In genomic region chr14:103345486-103345857, GRCm38 (mm10) we compare ENCODE assay signal across 8 mouse cellular contexts. TPM values are rescaled to one million over a fixed set of nuclear protein-coding genes. Genes with fewer than 3 reads are reported as not detected.
DNase-seq lines count a peak whose midpoint lies in the region; ATAC-seq and TF ChIP-seq lines count a peak whose summit lies in the region.

No protein-coding gene starts in this region.

- ATAC-seq in heart, postnatal 0 days (ENCODE audit: insufficient read depth, low read depth) = no peak
- ATAC-seq in liver, embryonic 14.5 days (ENCODE audit: insufficient read depth) = no peak
- no peak for ATAC-seq in activated CD4-positive, CD25-positive, alpha-beta regulatory T cell, adult 4 months

- peak; percentile 23 for DNase-seq in kidney, adult 2 months
- no peak for DNase-seq in kidney, adult 18-20 months
- DNase-seq in heart, postnatal 0 days (ENCODE audit: low spot score) = no peak
- no peak for DNase-seq in liver, embryonic 14.5 days (ENCODE audit: low read depth in 3 of 3, low spot score in 3 of 3)
- no peak for DNase-seq in layer of hippocampus, adult 9-10 months (ENCODE audit: low spot score)
- no peak for DNase-seq in layer of hippocampus, postnatal 10 days (ENCODE audit: low spot score in 2 of 2)

- H3K27ac ChIP-seq in kidney, adult 2 months (ENCODE audit: insufficient read depth, low read depth, low read length) = no peak overlapping the region
- no peak overlapping the region for H3K27ac ChIP-seq in bone marrow, adult 2 months (ENCODE audit: control insufficient read depth, insufficient read depth, low read depth, low read length, poor library complexity)
- H3K27ac ChIP-seq in heart, postnatal 0 days (ENCODE audit: low read depth) = no peak overlapping the region; the same call in 1 of the 2 replicates
- H3K27ac ChIP-seq in liver, embryonic 14.5 days = peak overlapping the region; percentile 58

- H3K9ac ChIP-seq in heart, postnatal 0 days (replicated peaks; ENCODE audit: low read depth, low read length) = peak overlapping the region; percentile 84
- H3K9ac ChIP-seq in liver, embryonic 14.5 days (replicated peaks) = peak overlapping the region; percentile 73

- no peak for TF ChIP-seq EP300 in heart, postnatal 0 days (IDR thresholded peaks at IDR 0.05; ENCODE audit: low read depth)
- no peak for TF ChIP-seq EP300 in liver, embryonic 14.5 days (IDR thresholded peaks at IDR 0.05; ENCODE audit: low read depth)

- 10% methylated on average over 6 of the region's 6 CpGs for WGBS in kidney, adult 2 months
- 2% methylated on average over 6 of the region's 6 CpGs for WGBS in bone marrow, adult 2 months
- WGBS in heart, postnatal 0 days = 5% methylated on average over 6 of the region's 6 CpGs
- 5% methylated on average over 6 of the region's 6 CpGs for WGBS in liver, embryonic 14.5 days (ENCODE audit: insufficient replicate concordance)

- no peaks in the 10 kb centered on the region for H3K27me3 ChIP-seq in kidney, adult 2 months (replicated peaks; ENCODE audit: control insufficient read depth, insufficient read depth, low read length)
- no peaks in the 10 kb centered on the region for H3K27me3 ChIP-seq in heart, postnatal 0 days (ENCODE audit: control insufficient read depth, insufficient read depth, low read length)
- no peaks in the 10 kb centered on the region for H3K27me3 ChIP-seq in liver, embryonic 14.5 days (ENCODE audit: control insufficient read depth, insufficient read depth, low read length)

- H3K4me2 ChIP-seq in heart, postnatal 0 days (ENCODE audit: low read depth, low read length) = peak overlapping the region; percentile 98
- peak overlapping the region; percentile 94 for H3K4me2 ChIP-seq in liver, embryonic 14.5 days (ENCODE audit: low read depth)

- H3K4me1 ChIP-seq in kidney, adult 2 months (ENCODE audit: control insufficient read depth, insufficient read depth, low read length) = peaks cover 5% of the 10 kb centered on the region; the same call in 1 of the 2 replicates
- peaks cover 2% of the 10 kb centered on the region; the same call in 1 of the 2 replicates for H3K4me1 ChIP-seq in bone marrow, adult 2 months (ENCODE audit: control insufficient read depth, insufficient read depth, low read length)
- peaks cover 19% of the 10 kb centered on the region for H3K4me1 ChIP-seq in heart, postnatal 0 days (ENCODE audit: control insufficient read depth, insufficient read depth)
- H3K4me1 ChIP-seq in liver, embryonic 14.5 days (replicated peaks; ENCODE audit: control insufficient read depth in 2 of 2, insufficient read depth in 2 of 2, low read length in 1 of 2) = peaks cover 28 to 31% of the 10 kb centered on the region in 2 experiments

- no peak for TF ChIP-seq CTCF in kidney, adult 2 months (conservative IDR thresholded peaks at IDR 0.05; ENCODE audit: insufficient read depth, insufficient read length, low read depth, low read length)
- no peak for TF ChIP-seq CTCF in bone marrow, adult 2 months (IDR thresholded peaks at IDR 0.05; ENCODE audit: control insufficient read depth, insufficient read depth, low read length)
- no peak for TF ChIP-seq CTCF in heart, postnatal 0 days (IDR thresholded peaks at IDR 0.05; ENCODE audit: low read depth)
- no peak for TF ChIP-seq CTCF in liver, embryonic 14.5 days (IDR thresholded peaks at IDR 0.05; ENCODE audit: low read depth)

- TF ChIP-seq POLR2A in kidney, adult 2 months (IDR thresholded peaks at IDR 0.05; ENCODE audit: low read depth, low read length) = no peak
- no peak for TF ChIP-seq POLR2A in bone marrow, adult 2 months (IDR thresholded peaks at IDR 0.05; ENCODE audit: borderline replicate concordance, control insufficient read depth, low read depth, low read length)

- H3K36me3 ChIP-seq in kidney, adult 2 months (ENCODE audit: control insufficient read depth, insufficient read depth, low read length) = no peaks in the 10 kb centered on the region
- no peaks in the 10 kb centered on the region for H3K36me3 ChIP-seq in heart, postnatal 0 days (replicated peaks; ENCODE audit: control insufficient read depth, insufficient read depth, low read length)
- no peaks in the 10 kb centered on the region for H3K36me3 ChIP-seq in liver, embryonic 14.5 days (replicated peaks; ENCODE audit: control insufficient read depth, insufficient read depth, low read depth)

- H3K9me3 ChIP-seq in heart, postnatal 0 days (replicated peaks; ENCODE audit: control insufficient read depth, low read length) = no peaks in the 10 kb centered on the region
- no peaks in the 10 kb centered on the region for H3K9me3 ChIP-seq in liver, embryonic 14.5 days (ENCODE audit: control insufficient read depth, low read length)

- H3K4me3 ChIP-seq in kidney, adult 2 months (ENCODE audit: insufficient read depth, low read depth, low read length) = peak overlapping the region; percentile 93
- H3K4me3 ChIP-seq in bone marrow, adult 2 months (replicated peaks; ENCODE audit: control insufficient read depth, low read depth, low read length) = peak overlapping the region; percentile 97
- peak overlapping the region; percentile 93 for H3K4me3 ChIP-seq in heart, postnatal 0 days (ENCODE audit: low read depth, low read length)
- peak overlapping the region; percentile 69 to 92 for H3K4me3 ChIP-seq in liver, embryonic 14.5 days (ENCODE audit: insufficient read depth in 1 of 2, low read depth in 2 of 2, low read length in 2 of 2)

RNA-seq across cellular contexts. Expression of gene Mycbp2, which starts 1.1 kb away (rescaled TPM):
- 15.3 and 17.8 TPM in 2 replicates for polyA plus RNA-seq in kidney, adult 2 months (2012; rRNA removed)
- polyA plus RNA-seq in bone marrow, adult 2 months (2011; ENCODE audit: insufficient read depth, insufficient read length, low replicate concordance, missing spikeins) = 10.5 and 16.5 TPM in 2 replicates
- total RNA-seq in heart, postnatal 0 days (2014; rRNA removed; ENCODE audit: low replicate concordance) = 15.0 and 20.2 TPM in 2 replicates
- 8.4 and 8.7 TPM in 2 replicates for polyA plus RNA-seq in heart, postnatal 0 days (2015; fragmentation: Nextera tagmentation; extraction: Ambion mirVana)
- 5.7 and 8.2 TPM in 2 replicates for polyA plus RNA-seq in liver, embryonic 14.5 days (2012; rRNA removed)
- polyA plus RNA-seq in liver, embryonic 14.5 days (2014; fragmentation: Nextera tagmentation; extraction: Ambion mirVana) = 7.0 and 7.6 TPM in 2 replicates
- 10 to 100 TPM; 72.9 to 74.8 TPM for polyA plus RNA-seq in activated CD4-positive, CD25-positive, alpha-beta regulatory T cell, adult 4 months (2017; shearing (Covaris generic))
- total RNA-seq in layer of hippocampus, postnatal 10 days (2021) = 100 to 1,000 TPM; 150 TPM
